Mouse (Mus musculus): ENCODE data around the gene Rapgef5. TPM values are rescaled to one million over a fixed set of nuclear protein-coding genes. Genes with fewer than 3 reads are reported as not detected.

The Rapgef5 gene
- polyA plus RNA-seq, 1 experiment from 2014 or later, result 7.7 TPM

GRCm38 (mm10) chr12:117534087-117534751, 17.9 kb downstream of the Rapgef5 start:
- H3K4me1 ChIP-seq (ENCODE audit: control insufficient read depth, insufficient read depth, low read length), result peaks cover 4% of the 10 kb centered on the region; the same call in 1 of the 2 replicates
- WGBS, result under 1% methylated on average over 65 of the region's 66 CpGs
- H3K4me3 ChIP-seq (ENCODE audit: low read depth, low read length), result peak overlapping the region; percentile 60
- H3K9me3 ChIP-seq (replicated peaks; ENCODE audit: control insufficient read depth, low read length), result no peaks in the 10 kb centered on the region
- H3K27me3 ChIP-seq (ENCODE audit: control insufficient read depth, insufficient read depth, low read length), result peaks cover 10% of the 10 kb centered on the region; the same call in 1 of the 2 replicates
- H3K9ac ChIP-seq (replicated peaks; ENCODE audit: low read length), result peak overlapping the region; percentile 68
- peak; percentile 61 for DNase-seq (ENCODE audit: low spot score)
- H3K36me3 ChIP-seq (replicated peaks; ENCODE audit: control insufficient read depth, insufficient read depth, low read depth, low read length), result no peaks in the 10 kb centered on the region
- no peak overlapping the region; the same call in 1 of the 2 replicates for H3K27ac ChIP-seq (replicated peaks; ENCODE audit: low read depth, low read length)
- peak overlapping the region; percentile 99 for H3K4me2 ChIP-seq (ENCODE audit: low read depth, low read length)
- ATAC-seq (replicated peaks; ENCODE audit: insufficient number of reproducible peaks, low FRiP score, low TSS enrichment, low read depth), result peak; percentile 72

- no peaks in the 10 kb centered on the region for H3K36me3 ChIP-seq (replicated peaks; ENCODE audit: control insufficient read depth, insufficient read depth, low read depth, low read length)
- ATAC-seq (replicated peaks; ENCODE audit: insufficient number of reproducible peaks, low FRiP score, low TSS enrichment, low read depth), result no peak
- 76% methylated on average over 2 of the region's 2 CpGs for WGBS
- no peak overlapping the region for H3K9ac ChIP-seq (replicated peaks; ENCODE audit: low read length)
- H3K27ac ChIP-seq (replicated peaks; ENCODE audit: low read depth, low read length), result no peak overlapping the region
- no peak overlapping the region for H3K4me2 ChIP-seq (ENCODE audit: low read depth, low read length)
- no peaks in the 10 kb centered on the region for H3K27me3 ChIP-seq (ENCODE audit: control insufficient read depth, insufficient read depth, low read length)
- no peaks in the 10 kb centered on the region for H3K4me1 ChIP-seq (ENCODE audit: control insufficient read depth, insufficient read depth, low read length)
- no peak for DNase-seq (ENCODE audit: low spot score)
- H3K9me3 ChIP-seq (replicated peaks; ENCODE audit: control insufficient read depth, low read length), result no peaks in the 10 kb centered on the region
- H3K4me3 ChIP-seq (ENCODE audit: low read depth, low read length), result no peak overlapping the region
These were observed 24.1 kb downstream of the Rapgef5 start for GRCm38 (mm10) chr12:117540352-117540751.

GRCm38 (mm10) chr12:117545277-117545676, 29.0 kb downstream of the Rapgef5 start:
- WGBS, result 86% methylated on average over 6 of the region's 6 CpGs
- no peak for DNase-seq (ENCODE audit: low spot score)
- no peaks in the 10 kb centered on the region for H3K4me1 ChIP-seq (ENCODE audit: control insufficient read depth, insufficient read depth, low read length)

GRCm38 (mm10) chr12:117553353-117553752, 37.1 kb downstream of the Rapgef5 start:
- no peak for DNase-seq (ENCODE audit: low spot score)
- no peaks in the 10 kb centered on the region for H3K9me3 ChIP-seq (replicated peaks; ENCODE audit: control insufficient read depth, low read length)
- no peaks in the 10 kb centered on the region for H3K27me3 ChIP-seq (ENCODE audit: control insufficient read depth, insufficient read depth, low read length)
- no peak overlapping the region for H3K27ac ChIP-seq (replicated peaks; ENCODE audit: low read depth, low read length)
- no peak overlapping the region for H3K4me2 ChIP-seq (ENCODE audit: low read depth, low read length)
- no peak overlapping the region for H3K4me3 ChIP-seq (ENCODE audit: low read depth, low read length)
- WGBS, result 91% methylated on average over 5 of the region's 5 CpGs
- no peaks in the 10 kb centered on the region for H3K36me3 ChIP-seq (replicated peaks; ENCODE audit: control insufficient read depth, insufficient read depth, low read depth, low read length)
- ATAC-seq (replicated peaks; ENCODE audit: insufficient number of reproducible peaks, low FRiP score, low TSS enrichment, low read depth), result no peak
- H3K9ac ChIP-seq (replicated peaks; ENCODE audit: low read length), result no peak overlapping the region
- H3K4me1 ChIP-seq (ENCODE audit: control insufficient read depth, insufficient read depth, low read length), result no peaks in the 10 kb centered on the region

More at GRCm38 (mm10) chr12:117545277-117545676, 29.0 kb downstream of the Rapgef5 start:
- no peak for ATAC-seq (replicated peaks; ENCODE audit: insufficient number of reproducible peaks, low FRiP score, low TSS enrichment, low read depth)
- Histone ChIP-seq H3K9me3 (replicated peaks; ENCODE audit: control insufficient read depth, low read length) (no peaks in the 10 kb centered on the region), H3K4me2 (ENCODE audit: low read depth, low read length) (no peak overlapping the region), H3K27ac (replicated peaks; ENCODE audit: low read depth, low read length) (no peak overlapping the region), H3K4me3 (ENCODE audit: low read depth, low read length) (no peak overlapping the region), H3K27me3 (ENCODE audit: control insufficient read depth, insufficient read depth, low read length) (no peaks in the 10 kb centered on the region), H3K36me3 (replicated peaks; ENCODE audit: control insufficient read depth, insufficient read depth, low read depth, low read length) (no peaks in the 10 kb centered on the region), H3K9ac (replicated peaks; ENCODE audit: low read length) (no peak overlapping the region)

GRCm38 (mm10) chr12:117554612-117555063, 38.4 kb downstream of the Rapgef5 start:
- Histone ChIP-seq H3K27ac (replicated peaks; ENCODE audit: low read depth, low read length) (no peak overlapping the region), H3K4me1 (ENCODE audit: control insufficient read depth, insufficient read depth, low read length) (no peaks in the 10 kb centered on the region), H3K9me3 (replicated peaks; ENCODE audit: control insufficient read depth, low read length) (no peaks in the 10 kb centered on the region), H3K27me3 (ENCODE audit: control insufficient read depth, insufficient read depth, low read length) (no peaks in the 10 kb centered on the region), H3K4me3 (ENCODE audit: low read depth, low read length) (no peak overlapping the region), H3K36me3 (replicated peaks; ENCODE audit: control insufficient read depth, insufficient read depth, low read depth, low read length) (no peaks in the 10 kb centered on the region), H3K9ac (replicated peaks; ENCODE audit: low read length) (no peak overlapping the region), H3K4me2 (ENCODE audit: low read depth, low read length) (no peak overlapping the region)
- WGBS, result 88% methylated on average over 1 of the region's 1 CpGs
- ATAC-seq (replicated peaks; ENCODE audit: insufficient number of reproducible peaks, low FRiP score, low TSS enrichment, low read depth) (no peak), DNase-seq (ENCODE audit: low spot score) (no peak)

- Histone ChIP-seq H3K4me1 (ENCODE audit: control insufficient read depth, insufficient read depth, low read length) (no peaks in the 10 kb centered on the region), H3K9ac (replicated peaks; ENCODE audit: low read length) (no peak overlapping the region), H3K27ac (replicated peaks; ENCODE audit: low read depth, low read length) (no peak overlapping the region), H3K36me3 (replicated peaks; ENCODE audit: control insufficient read depth, insufficient read depth, low read depth, low read length) (no peaks in the 10 kb centered on the region), H3K4me2 (ENCODE audit: low read depth, low read length) (no peak overlapping the region), H3K4me3 (ENCODE audit: low read depth, low read length) (no peak overlapping the region), H3K9me3 (replicated peaks; ENCODE audit: control insufficient read depth, low read length) (no peaks in the 10 kb centered on the region), H3K27me3 (ENCODE audit: control insufficient read depth, insufficient read depth, low read length) (no peaks in the 10 kb centered on the region)
- WGBS, result 87% methylated on average over 11 of the region's 11 CpGs
- ATAC-seq (replicated peaks; ENCODE audit: insufficient number of reproducible peaks, low FRiP score, low TSS enrichment, low read depth) (no peak), DNase-seq (ENCODE audit: low spot score) (no peak)
These were observed 44.2 kb downstream of the Rapgef5 start for GRCm38 (mm10) chr12:117560450-117560849.

GRCm38 (mm10) chr12:117561411-117562059, 45.3 kb downstream of the Rapgef5 start:
- Histone ChIP-seq H3K4me3 (ENCODE audit: low read depth, low read length) (no peak overlapping the region), H3K9ac (replicated peaks; ENCODE audit: low read length) (no peak overlapping the region), H3K4me2 (ENCODE audit: low read depth, low read length) (no peak overlapping the region), H3K36me3 (replicated peaks; ENCODE audit: control insufficient read depth, insufficient read depth, low read depth, low read length) (no peaks in the 10 kb centered on the region), H3K27me3 (ENCODE audit: control insufficient read depth, insufficient read depth, low read length) (no peaks in the 10 kb centered on the region), H3K9me3 (replicated peaks; ENCODE audit: control insufficient read depth, low read length) (no peaks in the 10 kb centered on the region), H3K27ac (replicated peaks; ENCODE audit: low read depth, low read length) (no peak overlapping the region), H3K4me1 (ENCODE audit: control insufficient read depth, insufficient read depth, low read length) (no peaks in the 10 kb centered on the region)
- WGBS, result 75% methylated on average over 6 of the region's 6 CpGs
- ATAC-seq (replicated peaks; ENCODE audit: insufficient number of reproducible peaks, low FRiP score, low TSS enrichment, low read depth) (no peak), DNase-seq (ENCODE audit: low spot score) (no peak)

GRCm38 (mm10) chr12:117562085-117562484, 45.8 kb downstream of the Rapgef5 start:
- no peaks in the 10 kb centered on the region for H3K27me3 ChIP-seq (ENCODE audit: control insufficient read depth, insufficient read depth, low read length)
- H3K27ac ChIP-seq (replicated peaks; ENCODE audit: low read depth, low read length), result no peak overlapping the region
- H3K4me2 ChIP-seq (ENCODE audit: low read depth, low read length), result no peak overlapping the region
- 94% methylated on average over 3 of the region's 3 CpGs for WGBS
- DNase-seq (ENCODE audit: low spot score) (no peak), ATAC-seq (replicated peaks; ENCODE audit: insufficient number of reproducible peaks, low FRiP score, low TSS enrichment, low read depth) (no peak)
- no peaks in the 10 kb centered on the region for H3K9me3 ChIP-seq (replicated peaks; ENCODE audit: control insufficient read depth, low read length)
- H3K4me3 ChIP-seq (ENCODE audit: low read depth, low read length), result no peak overlapping the region
- H3K9ac ChIP-seq (replicated peaks; ENCODE audit: low read length), result no peak overlapping the region
- H3K36me3 ChIP-seq (replicated peaks; ENCODE audit: control insufficient read depth, insufficient read depth, low read depth, low read length), result no peaks in the 10 kb centered on the region
- H3K4me1 ChIP-seq (ENCODE audit: control insufficient read depth, insufficient read depth, low read length), result no peaks in the 10 kb centered on the region
